Mouse (Mus musculus) forebrain, embryonic 10.5 days (tissue): ENCODE results near the gene L1td1. TPM values are rescaled to one million over a fixed set of nuclear protein-coding genes. Genes with fewer than 3 reads are reported as not detected.

Experiments used
- DNase-seq: peaks from one replicate; pipeline ENCODE4 v3.0.0-alpha.2; 2017; ENCODE audit warnings: low spot score; ENCODE audit errors: extremely low spot score
- H3K27ac ChIP-seq: fragments of 300-500 bp; sonication (generic); 2 replicates; pipeline ENCODE4 v1.5.1; 2016; ENCODE audit warnings: mild to moderate bottlenecking
- H3K27me3 ChIP-seq: fragments of 300-500 bp; sonication (generic); 2 replicates; pipeline ENCODE4 v1.6.1; 2016; ENCODE audit warnings: mild to moderate bottlenecking; ENCODE audit not compliant: poor library complexity, severe bottlenecking
- H3K36me3 ChIP-seq: fragments of 300-500 bp; sonication (generic); replicated peaks from 2 replicates; pipeline ENCODE4 v1.6.1; 2016; ENCODE audit warnings: mild to moderate bottlenecking, moderate library complexity
- H3K4me1 ChIP-seq: fragments of 300-500 bp; sonication (generic); 2 replicates; pipeline ENCODE4 v1.6.1; 2016
- H3K4me3 ChIP-seq: fragments of 300-500 bp; sonication (generic); 2 replicates; pipeline ENCODE4 v1.5.1; 2016; ENCODE audit warnings: mild to moderate bottlenecking, moderate library complexity
- H3K9me3 ChIP-seq: fragments of 300-500 bp; sonication (generic); 2 replicates; pipeline ENCODE4 v1.6.1; 2016; ENCODE audit warnings: mild to moderate bottlenecking, moderate library complexity
- WGBS: fragments of 180-500 bp; shearing (Covaris S2); methylation state at CpG from one replicate; pipeline ENCODE4 v1.1.7; 2016; 5-methylcytosine and 5-hydroxymethylcytosine counted together
- polyA plus RNA-seq: library from polyadenylated mRNA; unstranded; fragments of >200 nt; fragmentation: Nextera tagmentation; extraction: Ambion mirVana; gene quantifications from 2 replicates; pipeline ENCODE4 v1.2.1, GENCODE M21; 2016

L1td1 gene
- polyA plus RNA-seq, 1 experiment from 2014 or later = 0.33 TPM

- H3K27ac ChIP-seq = peak overlapping the region; percentile 74
- H3K27me3 ChIP-seq = no peaks in the 10 kb centered on the region
- peaks cover 6% of the 10 kb centered on the region for H3K36me3 ChIP-seq
- H3K9me3 ChIP-seq = no peaks in the 10 kb centered on the region
- peaks cover 27% of the 10 kb centered on the region for H3K4me1 ChIP-seq
- DNase-seq = no peak
- WGBS = 36% methylated on average over 11 of the region's 11 CpGs
- no peak overlapping the region for H3K4me3 ChIP-seq
Measured at GRCm38 (mm10) chr4:98756141-98756540, 29.6 kb downstream of the L1td1 start.

GRCm38 (mm10) chr4:98758012-98758821 is 31.7 kb downstream of the L1td1 start:
- DNase-seq = no peak
- 76% methylated on average over 4 of the region's 4 CpGs for WGBS

GRCm38 (mm10) chr4:98758872-98759518 is 32.5 kb downstream of the L1td1 start:
- Histone ChIP-seq H3K9me3 (no peaks in the 10 kb centered on the region), H3K27ac (peak overlapping the region; percentile 71; the same call in 1 of the 2 replicates), H3K4me3 (no peak overlapping the region), H3K36me3 (peaks cover 9% of the 10 kb centered on the region), H3K27me3 (no peaks in the 10 kb centered on the region), H3K4me1 (peaks cover 35% of the 10 kb centered on the region)
- no peak for DNase-seq
- WGBS = 87% methylated on average over 3 of the region's 3 CpGs

More at GRCm38 (mm10) chr4:98758012-98758821, 31.7 kb downstream of the L1td1 start:
- Histone ChIP-seq H3K27ac (peak overlapping the region; percentile 71), H3K27me3 (no peaks in the 10 kb centered on the region), H3K4me1 (peaks cover 35% of the 10 kb centered on the region), H3K36me3 (peaks cover 9% of the 10 kb centered on the region), H3K9me3 (no peaks in the 10 kb centered on the region), H3K4me3 (no peak overlapping the region)

GRCm38 (mm10) chr4:98767134-98768133 is 40.9 kb downstream of the L1td1 start:
- 84% methylated on average over 14 of the region's 14 CpGs for WGBS
- DNase-seq = no peak
- Histone ChIP-seq H3K27ac (no peak overlapping the region), H3K36me3 (peaks cover 13% of the 10 kb centered on the region), H3K9me3 (no peaks in the 10 kb centered on the region), H3K27me3 (no peaks in the 10 kb centered on the region), H3K4me1 (peaks cover 9% of the 10 kb centered on the region), H3K4me3 (no peak overlapping the region)

- 88% methylated on average over 5 of the region's 5 CpGs for WGBS
- DNase-seq = no peak
- no peaks in the 10 kb centered on the region for H3K9me3 ChIP-seq
- H3K36me3 ChIP-seq = no peaks in the 10 kb centered on the region
- H3K27ac ChIP-seq = no peak overlapping the region
- H3K27me3 ChIP-seq = peaks cover 16% of the 10 kb centered on the region
- H3K4me3 ChIP-seq = no peak overlapping the region
- peaks cover 20% of the 10 kb centered on the region for H3K4me1 ChIP-seq
Measured at GRCm38 (mm10) chr4:98773785-98774184, 47.3 kb downstream of the L1td1 start.

- H3K27ac ChIP-seq = peak overlapping the region; percentile 53; the same call in 1 of the 2 replicates
- no peak overlapping the region for H3K4me3 ChIP-seq
- H3K4me1 ChIP-seq = peaks cover 30% of the 10 kb centered on the region
- H3K36me3 ChIP-seq = no peaks in the 10 kb centered on the region; the same call in 1 of the 2 replicates
- peaks cover 28% of the 10 kb centered on the region for H3K27me3 ChIP-seq
- no peak for DNase-seq
- no peaks in the 10 kb centered on the region for H3K9me3 ChIP-seq
- 79% methylated on average over 10 of the region's 10 CpGs for WGBS
Measured at GRCm38 (mm10) chr4:98776721-98777427, 50.3 kb downstream of the L1td1 start.

GRCm38 (mm10) chr4:98777464-98777863 is 50.9 kb downstream of the L1td1 start:
- Histone ChIP-seq H3K4me3 (no peak overlapping the region), H3K27ac (no peak overlapping the region), H3K36me3 (no peaks in the 10 kb centered on the region; the same call in 1 of the 2 replicates), H3K27me3 (peaks cover 28% of the 10 kb centered on the region), H3K9me3 (no peaks in the 10 kb centered on the region), H3K4me1 (peaks cover 30% of the 10 kb centered on the region)
- WGBS = 89% methylated on average over 6 of the region's 6 CpGs
- DNase-seq = no peak

- Histone ChIP-seq H3K27me3 (peaks cover 28% of the 10 kb centered on the region), H3K4me1 (peaks cover 30% of the 10 kb centered on the region), H3K9me3 (no peaks in the 10 kb centered on the region), H3K27ac (peak overlapping the region; percentile 62; the same call in 1 of the 2 replicates), H3K36me3 (no peaks in the 10 kb centered on the region; the same call in 1 of the 2 replicates), H3K4me3 (peak overlapping the region; percentile 26)
- WGBS = 8% methylated on average over 16 of the region's 16 CpGs
- no peak for DNase-seq
Measured at GRCm38 (mm10) chr4:98778219-98778618, 51.7 kb downstream of the L1td1 start.

- WGBS = 37% methylated on average over 8 of the region's 8 CpGs
Measured at GRCm38 (mm10) chr4:98785851-98786250, 59.3 kb downstream of the L1td1 start.

GRCm38 (mm10) chr4:98786281-98786680 is 59.7 kb downstream of the L1td1 start:
- Histone ChIP-seq H3K27ac (no peak overlapping the region), H3K9me3 (no peaks in the 10 kb centered on the region), H3K36me3 (0 out of 2 replicates have a peak, but pooled peaks cover 4% of the 10 kb centered on the region), H3K4me1 (peaks cover 29% of the 10 kb centered on the region), H3K27me3 (peaks cover 10% of the 10 kb centered on the region), H3K4me3 (no peak overlapping the region)
- no peak for DNase-seq
- 40% methylated on average over 3 of the region's 3 CpGs for WGBS

More at GRCm38 (mm10) chr4:98785851-98786250, 59.3 kb downstream of the L1td1 start:
- peaks cover 27% of the 10 kb centered on the region for H3K4me1 ChIP-seq
- H3K9me3 ChIP-seq = no peaks in the 10 kb centered on the region
- H3K27ac ChIP-seq = no peak overlapping the region
- H3K27me3 ChIP-seq = peaks cover 6% of the 10 kb centered on the region
- no peak overlapping the region for H3K4me3 ChIP-seq
- 0 out of 2 replicates have a peak, but pooled peaks cover 4% of the 10 kb centered on the region for H3K36me3 ChIP-seq
- DNase-seq = no peak
